Mouse (Mus musculus) kidney, adult 2 months (tissue): Measurements from ENCODE around the gene Pglyrp1. TPM values are rescaled to one million over a fixed set of nuclear protein-coding genes. Genes with fewer than 3 reads are reported as not detected.
"Not testable (repeated sequence)": the region's sequence is repeated elsewhere in the genome, so short reads cannot be mapped to it uniquely, and the experiment has no call there.

Source experiments
- DNase-seq: peaks from one replicate; pipeline ENCODE4 v3.0.0; 2021
- H3K27ac ChIP-seq: fragments of 200-500 bp; 2 replicates; pipeline ENCODE4 v1.5.1; 2012; ENCODE audit warnings: low read depth, low read length, control low read depth, inconsistent platforms; ENCODE audit not compliant: insufficient read depth
- H3K27me3 ChIP-seq: fragments of 200-500 bp; replicated peaks from 2 replicates; pipeline ENCODE4 v1.6.1; 2012; ENCODE audit warnings: mild to moderate bottlenecking, moderate library complexity, low read length, inconsistent platforms; ENCODE audit not compliant: control insufficient read depth, insufficient read depth
- H3K36me3 ChIP-seq: fragments of 200-500 bp; 2 replicates; pipeline ENCODE4 v1.6.1; 2012; ENCODE audit warnings: mild to moderate bottlenecking, moderate library complexity, low read length, inconsistent platforms; ENCODE audit not compliant: control insufficient read depth, insufficient read depth
- H3K4me1 ChIP-seq: fragments of 200-500 bp; 2 replicates; pipeline ENCODE4 v1.6.1; 2011; ENCODE audit warnings: low read length; ENCODE audit not compliant: control insufficient read depth, insufficient read depth
- H3K4me3 ChIP-seq: fragments of 200-500 bp; 2 replicates; pipeline ENCODE4 v1.5.1; 2011; ENCODE audit warnings: mild to moderate bottlenecking, low read depth, low read length, control low read depth; ENCODE audit not compliant: insufficient read depth
- CTCF ChIP-seq: fragments of 200-500 bp; conservative IDR thresholded peaks from 2 replicates; pipeline ENCODE4 v1.5.1; 2011; ENCODE audit warnings: low read depth, mild to moderate bottlenecking, control low read depth, low read length, moderate library complexity, mixed read lengths; ENCODE audit not compliant: insufficient read depth, insufficient read length
- POLR2A ChIP-seq: fragments of 200-500 bp; IDR thresholded peaks from one replicate; pipeline ENCODE4 v1.6.1; 2011; ENCODE audit warnings: low read depth, low read length, control low read depth
- whole genome bisulfite sequencing: fragments of 180-500 bp; shearing (Covaris S2); methylation state at CpG from one replicate; pipeline ENCODE4 v1.1.7; 2018; 5-methylcytosine and 5-hydroxymethylcytosine counted together
- polyA plus RNA-seq: library from polyadenylated mRNA; depleted of rRNA; stranded (reverse); fragments of >200 nt; gene quantifications from 2 replicates; pipeline ENCODE4 v1.2.3, GENCODE M21; 2012; rRNA removed

The Pglyrp1 gene
- polyA plus RNA-seq, result 2.3 and 5.9 TPM in 2 replicates

DNA sequence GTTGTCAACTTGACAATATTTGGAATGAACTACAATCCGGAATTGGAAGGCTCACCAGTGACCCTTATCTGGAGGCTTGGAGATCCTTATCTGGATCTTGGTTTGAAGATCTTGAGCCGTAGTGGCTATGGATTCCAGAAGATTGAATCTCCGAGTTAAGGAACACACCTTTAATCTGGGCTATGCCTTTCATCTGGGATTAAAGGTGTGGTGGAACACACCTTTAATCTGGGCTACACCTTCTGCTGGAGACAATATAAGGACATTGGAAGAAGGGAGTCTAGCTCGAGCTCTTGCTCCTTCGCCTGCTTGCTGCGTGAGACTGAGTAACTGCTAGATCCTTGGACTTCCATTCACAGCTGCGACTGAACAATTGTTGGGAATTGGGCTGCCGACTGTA lies at the start of gene Pglyrp1:
Gene Pglyrp1 (plus strand): TSS at position 301 of the 400 bp plus-strand sequence.
- H3K27me3 ChIP-seq, H3K36me3 ChIP-seq, DNase-seq, H3K4me1 ChIP-seq, H3K4me3 ChIP-seq, H3K27ac ChIP-seq: not testable (repeated sequence)
- 82% methylated on average over 1 of the region's 8 CpGs for WGBS

GRCm38 (mm10) chr7:18821507-18821906 lies 49.6 kb upstream of the Pglyrp1 start, which contains the start of gene Psg17:
Psg17 (minus strand) TSS chr7:18821607.
- WGBS, result 80% methylated on average over 3 of the region's 3 CpGs
- no peak for TF ChIP-seq CTCF
- TF ChIP-seq POLR2A, result no peak
- no peaks in the 10 kb centered on the region for H3K36me3 ChIP-seq
- H3K4me1 ChIP-seq, result no peaks in the 10 kb centered on the region
- H3K27ac ChIP-seq, result no peak within 1 kb of the TSS
- no peaks in the 10 kb centered on the region for H3K27me3 ChIP-seq
- no peak within 1 kb of the TSS for H3K4me3 ChIP-seq
- DNase-seq, result no peak

DNA sequence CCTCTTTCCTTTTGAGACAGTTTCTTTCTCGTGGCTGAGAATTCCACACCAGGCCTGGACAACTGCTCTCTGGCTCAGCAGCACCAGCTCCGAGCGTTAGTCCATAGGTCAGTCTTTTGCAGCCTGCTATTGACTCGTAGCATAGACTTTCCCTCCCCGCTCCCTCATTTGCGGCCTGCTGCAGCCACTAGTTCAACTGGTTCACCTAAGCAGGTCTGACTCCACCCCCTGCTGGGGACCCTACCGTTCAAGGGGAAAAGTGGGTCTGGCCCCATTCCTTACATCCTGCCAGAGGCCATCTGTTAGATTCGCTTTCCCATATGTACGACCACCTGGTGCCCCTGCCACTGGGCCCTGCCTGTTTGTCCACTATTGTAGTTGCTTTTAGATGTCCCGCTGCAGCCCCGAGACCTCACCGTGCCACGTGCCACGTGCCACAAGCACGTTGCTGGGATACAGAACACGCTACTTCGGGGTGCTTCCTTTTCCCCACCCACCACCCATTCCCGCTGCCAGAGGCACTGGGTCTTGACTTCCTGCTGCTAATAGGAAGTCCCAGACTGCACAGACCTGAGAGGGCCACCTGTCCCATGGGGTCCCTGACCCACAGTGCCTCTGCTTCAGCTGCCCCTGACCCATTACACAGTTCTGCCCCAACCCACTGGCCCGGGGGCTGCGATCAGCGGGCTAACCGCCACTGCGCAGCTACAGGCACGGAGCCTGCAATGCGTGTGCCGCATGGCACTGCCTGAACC lies 43.2 kb upstream of the Pglyrp1 start:
- Histone ChIP-seq H3K27me3 (no peaks in the 10 kb centered on the region), H3K36me3 (no peaks in the 10 kb centered on the region), H3K27ac (no peak overlapping the region), H3K4me3 (no peak overlapping the region), H3K4me1 (no peaks in the 10 kb centered on the region)
- 69% methylated on average over 26 of the region's 26 CpGs for WGBS
- TF ChIP-seq CTCF (no peak), POLR2A (no peak)
- DNase-seq, result no peak

DNA sequence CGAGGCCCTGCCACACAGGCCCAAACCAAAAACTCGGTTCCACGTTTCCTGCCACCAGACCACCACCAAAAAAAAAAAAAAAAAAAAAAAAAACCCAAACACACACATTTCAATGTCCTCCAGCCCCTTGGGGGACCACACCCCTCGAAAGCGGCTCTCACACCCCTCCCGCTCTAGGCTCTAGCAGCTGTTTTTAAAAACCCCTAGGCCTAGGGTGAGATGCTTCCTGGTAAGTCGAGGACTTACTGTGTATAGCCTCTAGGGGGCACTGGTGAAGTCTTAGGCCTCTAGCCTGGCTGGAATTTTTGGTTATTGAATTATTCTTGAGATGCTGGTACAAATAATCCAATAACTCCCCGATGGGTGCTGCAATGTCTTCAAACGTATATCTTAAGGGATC lies 42.5 kb upstream of the Pglyrp1 start:
- Histone ChIP-seq H3K27me3 (no peaks in the 10 kb centered on the region), H3K4me1 (no peaks in the 10 kb centered on the region), H3K4me3 (no peak overlapping the region), H3K27ac (no peak overlapping the region), H3K36me3 (no peaks in the 10 kb centered on the region)
- WGBS, result 73% methylated on average over 9 of the region's 9 CpGs
- DNase-seq, result peak; percentile 7
- TF ChIP-seq CTCF (0 out of 2 replicates have a peak, but pooled peaks have one; percentile 25), POLR2A (no peak)

- Histone ChIP-seq H3K27me3 (no peaks in the 10 kb centered on the region), H3K36me3 (no peaks in the 10 kb centered on the region), H3K4me1 (no peaks in the 10 kb centered on the region), H3K27ac (no peak overlapping the region), H3K4me3 (no peak overlapping the region)
- no peak for TF ChIP-seq POLR2A
- TF ChIP-seq CTCF, result no peak
- WGBS, result 83% methylated on average over 7 of the region's 7 CpGs
- DNase-seq, result no peak
These were observed 41.6 kb upstream of the Pglyrp1 start for GRCm38 (mm10) chr7:18829545-18829944.

GRCm38 (mm10) chr7:18832298-18832697 lies 38.8 kb upstream of the Pglyrp1 start:
- WGBS, result 43% methylated on average over 13 of the region's 13 CpGs
- no peaks in the 10 kb centered on the region for H3K36me3 ChIP-seq
- H3K27ac ChIP-seq, result no peak overlapping the region
- no peaks in the 10 kb centered on the region for H3K4me1 ChIP-seq
- TF ChIP-seq POLR2A (no peak), CTCF (0 out of 2 replicates have a peak, but pooled peaks have one; percentile 17)
- no peak for DNase-seq
- H3K27me3 ChIP-seq, result no peaks in the 10 kb centered on the region
- H3K4me3 ChIP-seq, result no peak overlapping the region

DNA sequence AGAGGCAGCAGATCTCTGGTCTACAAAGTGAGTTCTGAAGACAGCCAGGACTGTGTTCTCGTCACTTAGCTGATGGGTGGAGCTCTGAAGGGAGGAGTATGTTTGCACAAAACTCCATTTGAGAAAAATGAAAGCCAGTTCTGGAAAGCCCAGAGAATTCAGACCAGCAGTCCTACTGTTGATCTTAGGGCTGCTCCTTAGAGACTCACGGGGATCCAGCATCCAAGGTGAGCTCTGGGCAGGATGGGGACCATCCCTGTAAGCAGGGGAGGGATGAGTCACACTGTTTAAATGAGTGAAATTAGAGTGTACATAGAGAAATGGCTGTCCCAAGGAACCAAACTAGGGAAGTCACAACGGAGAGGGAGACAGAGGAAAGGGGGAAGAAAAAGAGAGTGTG lies 31.3 kb upstream of the Pglyrp1 start, which contains the start of gene Mill2:
Gene Mill2 (plus strand): TSS at position 102 of the 400 bp plus-strand sequence.
- 11% methylated on average over 3 of the region's 3 CpGs for WGBS
- no peak for TF ChIP-seq POLR2A
- no peak for TF ChIP-seq CTCF
- Histone ChIP-seq H3K4me3 (peak within 1 kb of the TSS; percentile 55), H3K4me1 (no peaks in the 10 kb centered on the region), H3K27ac (peak within 1 kb of the TSS; percentile 82), H3K27me3 (no peaks in the 10 kb centered on the region), H3K36me3 (no peaks in the 10 kb centered on the region)
- peak; percentile 40 for DNase-seq
